Mouse (Mus musculus) adrenal gland, postnatal 36 days (tissue): ENCODE measurements around the gene Abr. TPM values are rescaled to one million over a fixed set of nuclear protein-coding genes. Genes with fewer than 3 reads are reported as not detected.

Experiments
- DNase-seq, 2 experiments: peaks; one replicate each; pipeline ENCODE4 v3.0.0; 2021; ENCODE audit warnings: mixed read lengths in 1 of 2
- total RNA-seq, 2 experiments: library from RNA; stranded (reverse); gene quantifications; 2 replicates each; pipeline ENCODE4 v1.2.3; 2021

Abr gene
- total RNA-seq, 2 experiments from 2014 or later: 54.6 to 63.5 TPM

GRCm38 (mm10) chr11:76374491-76375185, 247.5 kb downstream of the Abr start:
- peak; percentile 89 to 92 for DNase-seq

DNA sequence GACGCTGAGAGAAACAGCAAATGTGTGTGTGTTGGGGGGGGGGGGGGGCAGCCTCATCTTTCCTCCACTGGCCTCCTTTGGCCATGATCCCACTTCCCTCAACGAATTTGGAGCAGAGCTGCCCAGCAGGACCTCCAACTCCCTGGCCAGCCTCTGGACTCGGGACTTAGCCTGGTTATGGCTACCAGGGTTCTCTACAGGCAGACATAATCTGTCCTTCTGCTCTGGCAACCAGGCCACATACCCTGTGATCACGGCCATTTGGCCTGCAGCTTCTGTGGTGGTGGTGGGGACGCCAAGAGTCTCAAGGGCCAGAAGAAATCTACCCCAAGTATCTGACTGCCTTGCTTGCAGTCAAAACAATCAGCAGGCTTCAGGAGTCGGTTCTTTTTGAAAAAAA, 249.6 kb downstream of the Abr start:
- DNase-seq: no peak

- DNase-seq: no peak
Observed at GRCm38 (mm10) chr11:76372120-76372519, 250.0 kb downstream of the Abr start.

- DNase-seq: no peak
Observed at GRCm38 (mm10) chr11:76370491-76370890, 251.6 kb downstream of the Abr start.

Other genes starting within 250 kb of the Abr start
- gene Nxn, start 223.2 kb downstream of the Abr start, total RNA-seq: 10 to 100 TPM; 28.3 to 29.7 TPM
- gene Timm22, start 215.4 kb downstream of the Abr start, total RNA-seq: 10 to 100 TPM; 45.9 to 48.6 TPM
- not detected for gene Bhlha9, start 50.2 kb upstream of the Abr start, total RNA-seq
- 10 to 100 TPM; 46.5 to 59.3 TPM for gene Trarg1, start 57.5 kb upstream of the Abr start, total RNA-seq
- gene Gosr1, start 141.3 kb upstream of the Abr start, total RNA-seq: 10 to 100 TPM; 73.2 to 84.2 TPM
- 10 to 100 TPM; 42.1 to 47.6 TPM for gene Cpd, start 224.7 kb upstream of the Abr start, total RNA-seq